Mouse (Mus musculus) myocyte (in vitro differentiated cells): ENCODE measurements at regions not wholly inside any gene's neighbourhood (a gene's known extent, or its start where the extent isn't known, plus 50 kb on each side); places are given as distances from the start of the nearest gene placed in this dataset.

Experiments
- E2F4 ChIP-seq: IDR thresholded peaks from one replicate; pipeline ENCODE4 v1.6.1; 2011; ENCODE audit warnings: mild to moderate bottlenecking, control low read depth, moderate library complexity; ENCODE audit not compliant: insufficient read depth
- MAX ChIP-seq: IDR thresholded peaks from one replicate; pipeline ENCODE4 v1.6.1; 2011; ENCODE audit warnings: low read depth, mild to moderate bottlenecking, control low read depth
- POLR2A ChIP-seq: IDR thresholded peaks from one replicate; pipeline ENCODE4 v1.6.1; 2011; ENCODE audit warnings: low read depth, mild to moderate bottlenecking, control low read depth, moderate library complexity; ENCODE audit not compliant: insufficient read length
- USF1 ChIP-seq: IDR thresholded peaks from one replicate; pipeline ENCODE4 v1.6.1; 2011; ENCODE audit warnings: low read depth, mild to moderate bottlenecking, control low read depth, moderate library complexity

DNA sequence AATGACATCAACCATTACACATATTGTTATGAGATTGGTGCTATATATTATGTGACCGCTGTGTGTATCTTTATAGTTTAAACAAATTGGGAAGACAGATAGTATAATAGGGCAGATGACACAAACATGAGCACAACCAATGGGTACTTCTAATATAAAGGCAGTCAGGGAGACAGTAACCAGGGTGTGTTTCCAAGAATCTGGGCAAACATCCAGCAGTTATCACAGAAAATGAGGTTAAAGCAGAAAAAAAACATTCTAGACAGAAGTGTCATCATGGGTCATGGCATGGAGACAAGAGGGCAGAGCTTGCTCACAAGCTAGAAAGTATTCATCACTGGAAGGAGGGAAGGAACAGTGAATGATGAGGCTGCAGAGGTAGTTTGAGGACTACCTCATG, 129.8 kb upstream of the Arhgap42 start:
- TF ChIP-seq MAX (no peak), POLR2A (no peak), E2F4 (no peak), USF1 (no peak)
